Mouse (Mus musculus) thymus, postnatal 25 days (tissue): ENCODE measurements around the gene Kat6b.
"Not testable (repeated sequence)": the region's sequence is repeated elsewhere in the genome, so short reads cannot be mapped to it uniquely, and the experiment has no call there.

Experiments
- DNase-seq: peaks from one replicate; pipeline ENCODE4 v3.0.0; 2022

Kat6b gene

DNA sequence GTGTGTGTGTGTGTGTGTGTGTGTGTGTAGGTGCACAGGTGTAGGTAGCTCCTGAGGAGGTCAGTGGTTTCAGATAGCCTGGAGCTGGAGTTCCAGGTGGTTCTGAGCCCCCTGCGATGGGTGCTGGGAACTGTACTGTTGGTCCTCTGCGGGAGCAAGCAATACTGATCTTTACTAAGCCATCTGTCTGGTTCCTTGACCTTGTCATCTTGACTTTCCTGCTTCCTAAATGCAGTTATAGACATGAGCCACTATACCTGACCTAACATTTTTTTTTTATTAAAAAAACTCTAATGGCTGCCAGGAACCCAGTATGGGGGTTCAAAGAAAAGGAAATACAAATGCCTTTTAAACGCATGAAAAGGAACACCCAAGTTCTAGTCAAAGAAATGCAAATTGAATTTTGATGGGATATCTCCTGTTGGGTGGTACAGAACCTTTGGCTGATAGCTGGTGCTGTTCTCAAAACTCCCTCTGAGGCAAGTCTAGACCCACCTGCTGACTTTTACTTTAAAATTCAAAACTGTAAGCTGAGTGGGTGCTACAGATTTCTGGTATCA, 4.8 kb downstream of the Kat6b start:
- DNase-seq, result no peak

- DNase-seq, result not testable (repeated sequence)
Observed at GRCm38 (mm10) chr14:21487135-21487534, 5.9 kb downstream of the Kat6b start.

DNA sequence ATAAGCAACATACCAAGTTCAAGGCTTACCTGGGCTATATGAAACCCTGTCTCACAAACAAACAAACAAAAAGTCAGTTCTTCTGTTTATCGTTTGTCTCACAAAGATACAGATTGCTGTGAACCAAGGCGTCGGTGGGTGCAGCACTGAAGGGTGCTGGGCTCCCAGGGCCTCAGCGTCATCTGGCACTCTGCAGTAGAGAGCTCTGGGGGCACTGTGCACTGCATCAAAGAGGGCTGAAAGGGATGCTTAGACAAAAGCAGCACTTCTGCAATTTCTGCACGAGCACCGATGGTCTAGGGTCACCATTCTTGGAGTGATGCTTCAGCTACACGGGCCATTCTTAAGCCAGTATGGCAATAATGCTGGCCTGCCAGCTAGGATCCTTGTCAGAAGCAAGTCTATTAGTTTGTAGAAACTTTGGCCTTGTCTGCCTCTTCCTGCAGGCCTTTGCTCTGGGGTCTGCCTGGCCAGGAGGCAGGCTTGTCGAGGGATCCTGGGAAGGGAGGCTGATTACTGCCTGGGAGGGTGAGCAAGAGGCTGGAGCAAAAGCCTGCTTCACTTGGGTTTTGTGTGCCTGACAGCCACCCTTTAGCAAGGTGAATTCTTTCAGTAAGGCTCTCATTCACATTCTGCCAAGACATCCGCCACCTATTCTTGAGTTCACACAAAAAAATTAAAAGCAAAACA, 7.3 kb downstream of the Kat6b start:
- DNase-seq, result not testable (repeated sequence)

DNA sequence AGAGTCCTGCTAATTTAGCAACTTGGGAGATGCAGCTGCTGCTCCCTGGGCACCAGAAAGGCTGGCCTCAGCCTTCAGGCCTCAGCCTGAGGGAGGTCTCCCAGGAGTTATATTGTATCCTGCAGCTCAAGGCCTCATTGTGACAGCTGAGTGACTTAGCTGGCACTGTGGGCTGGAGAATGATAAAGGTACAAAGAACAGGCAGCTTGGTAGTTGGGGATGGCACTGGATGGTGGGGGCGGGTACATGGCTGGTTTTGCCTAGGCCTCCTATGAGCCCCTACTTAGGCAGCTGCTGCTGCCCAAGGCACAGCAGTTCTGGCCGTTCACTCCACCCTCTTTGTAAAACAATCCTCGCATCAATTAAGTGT, 7.9 kb downstream of the Kat6b start:
- DNase-seq, result no peak

- DNase-seq, result no peak
Observed at GRCm38 (mm10) chr14:21490141-21490540, 8.9 kb downstream of the Kat6b start.

DNA sequence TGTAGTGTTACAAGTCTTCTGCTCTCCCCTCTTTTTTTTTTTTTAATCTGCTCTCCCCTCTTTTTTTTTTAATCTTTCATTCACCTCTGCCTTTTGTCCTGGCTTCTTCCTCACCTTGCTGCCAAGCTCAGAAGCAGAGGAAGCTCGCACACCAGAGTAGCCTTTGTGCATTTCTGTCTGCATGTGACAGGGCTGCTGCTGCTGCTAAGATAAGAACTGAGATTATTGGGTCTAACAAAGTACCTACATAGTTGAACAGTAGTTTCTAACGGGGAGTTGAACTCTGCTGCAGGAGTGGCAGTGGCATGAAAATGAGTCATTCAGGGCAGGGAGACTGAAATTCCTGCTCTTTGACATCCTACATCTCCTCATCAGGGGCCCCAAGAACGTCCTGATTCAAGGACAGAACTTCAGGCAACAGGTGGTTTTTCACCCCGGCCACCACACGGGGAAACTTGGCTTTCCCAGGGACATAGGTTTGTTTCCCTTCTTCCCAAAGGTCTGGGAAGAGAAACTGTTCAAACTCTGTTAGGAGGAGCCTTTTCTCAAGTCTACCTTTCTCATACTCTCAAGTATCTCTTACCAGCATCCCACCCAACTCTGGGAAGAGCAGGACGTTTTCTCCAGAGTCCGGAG, 17.2 kb downstream of the Kat6b start:
- DNase-seq, result no peak

DNA sequence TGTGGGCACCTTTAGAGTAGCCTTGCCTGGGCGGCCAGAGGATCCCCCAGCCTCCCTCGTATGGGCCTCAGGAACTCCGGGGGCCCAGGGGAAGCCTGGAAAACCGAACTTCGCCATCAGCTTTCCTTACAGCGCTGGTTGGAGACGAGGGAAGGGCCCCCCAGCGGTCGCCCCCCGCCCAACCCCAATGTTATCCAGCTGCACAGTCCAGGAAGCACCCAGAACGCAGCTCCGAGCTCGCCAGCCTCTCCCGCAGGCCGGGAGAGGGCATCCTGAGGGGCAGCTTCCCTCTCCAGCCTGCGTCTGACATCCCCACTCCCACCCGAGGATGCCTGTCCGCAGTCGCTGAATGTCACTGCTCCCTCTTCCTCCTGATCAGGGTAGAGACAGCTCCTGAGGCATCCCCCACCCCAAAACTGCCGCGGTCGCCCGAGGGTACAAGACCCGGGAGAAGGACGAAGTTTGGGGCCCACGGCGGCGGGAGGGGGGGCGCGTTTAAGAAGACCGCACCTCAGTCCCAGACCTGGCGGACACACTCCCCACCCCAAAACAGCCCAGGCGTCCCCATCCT, 17.9 kb downstream of the Kat6b start:
- DNase-seq, result no peak

DNA sequence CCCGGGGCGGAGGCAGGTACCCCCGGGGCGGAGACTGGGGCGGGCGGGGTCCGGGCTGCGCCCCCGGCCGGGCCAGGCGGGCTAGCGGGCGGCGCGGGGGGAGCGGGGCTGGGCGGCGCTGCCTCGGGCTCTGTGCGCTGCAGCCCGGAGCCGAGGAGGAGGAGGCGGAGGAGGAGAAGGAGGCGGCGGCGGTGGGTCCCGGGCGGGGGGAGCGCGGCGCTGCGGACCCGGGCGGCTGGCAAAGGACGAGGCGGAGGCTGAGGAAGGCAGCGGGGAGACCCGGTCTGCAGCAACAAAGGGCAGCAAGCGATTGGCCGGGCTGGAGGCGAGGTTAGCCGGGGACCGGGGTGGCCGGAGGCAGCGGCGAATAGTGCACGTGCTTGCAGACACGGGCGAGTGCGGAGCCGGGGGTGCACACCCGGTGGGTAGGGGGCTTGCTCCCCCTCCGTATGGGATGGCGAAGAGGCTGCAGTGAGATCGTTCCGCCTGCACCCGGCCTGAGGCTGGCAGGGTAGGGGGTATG, 18.5 kb downstream of the Kat6b start:
- DNase-seq, result no peak

- DNase-seq, result peak; percentile 99
Observed at GRCm38 (mm10) chr14:21500154-21501047, 19.2 kb downstream of the Kat6b start.

DNA sequence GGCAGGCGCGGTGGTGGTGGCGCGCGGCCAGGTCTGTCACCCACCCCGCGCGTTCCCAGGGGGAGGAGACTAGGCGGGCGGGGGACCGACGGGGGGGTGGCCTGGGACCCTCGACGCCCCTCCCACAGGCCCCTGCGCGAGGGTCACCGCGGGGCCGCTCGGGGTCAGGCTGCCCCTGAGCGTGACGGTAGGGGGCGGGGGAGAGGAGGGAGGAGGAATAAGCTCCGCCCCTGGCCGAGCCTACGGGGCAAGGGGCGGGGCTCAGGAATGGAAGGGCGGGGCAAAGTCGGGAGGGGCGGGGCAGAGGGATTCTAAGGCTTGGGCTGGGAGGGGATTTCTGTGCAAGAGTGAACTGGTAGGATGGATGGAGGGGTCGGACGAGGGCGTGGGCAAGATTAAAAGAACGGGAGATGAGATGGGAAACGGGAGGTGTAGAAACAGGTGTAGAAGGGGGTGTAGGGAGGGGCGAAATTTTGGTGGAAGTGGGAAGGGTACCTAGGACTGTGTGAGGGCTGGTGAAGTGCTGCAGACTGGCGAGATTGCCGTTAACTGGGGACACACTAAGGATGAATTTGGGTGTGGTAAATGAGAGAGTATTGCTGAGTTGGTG, 19.9 kb downstream of the Kat6b start:
- peak; percentile 89 for DNase-seq

DNA sequence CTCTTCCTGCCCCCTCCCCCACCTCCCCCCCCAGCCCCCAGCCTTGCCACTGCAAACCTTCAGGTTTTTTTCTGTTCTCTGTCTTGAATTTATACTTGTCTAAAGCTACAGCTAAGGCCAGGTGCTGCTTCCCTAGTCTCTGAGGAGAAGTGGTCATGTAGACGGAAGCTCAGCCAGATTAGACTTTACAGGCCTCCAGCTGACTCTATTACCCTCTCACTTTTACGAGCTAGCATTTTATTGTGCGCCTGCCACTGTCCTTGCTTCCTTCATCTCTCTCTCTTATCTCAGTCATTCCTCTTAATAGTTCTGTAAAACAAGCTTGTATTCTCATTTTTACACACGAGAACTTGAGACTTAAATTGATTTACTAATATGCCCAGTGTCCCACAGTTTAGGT, 23.8 kb downstream of the Kat6b start:
- no peak for DNase-seq

- no peak for DNase-seq
Observed at GRCm38 (mm10) chr14:21507046-21507445, 25.8 kb downstream of the Kat6b start.

DNA sequence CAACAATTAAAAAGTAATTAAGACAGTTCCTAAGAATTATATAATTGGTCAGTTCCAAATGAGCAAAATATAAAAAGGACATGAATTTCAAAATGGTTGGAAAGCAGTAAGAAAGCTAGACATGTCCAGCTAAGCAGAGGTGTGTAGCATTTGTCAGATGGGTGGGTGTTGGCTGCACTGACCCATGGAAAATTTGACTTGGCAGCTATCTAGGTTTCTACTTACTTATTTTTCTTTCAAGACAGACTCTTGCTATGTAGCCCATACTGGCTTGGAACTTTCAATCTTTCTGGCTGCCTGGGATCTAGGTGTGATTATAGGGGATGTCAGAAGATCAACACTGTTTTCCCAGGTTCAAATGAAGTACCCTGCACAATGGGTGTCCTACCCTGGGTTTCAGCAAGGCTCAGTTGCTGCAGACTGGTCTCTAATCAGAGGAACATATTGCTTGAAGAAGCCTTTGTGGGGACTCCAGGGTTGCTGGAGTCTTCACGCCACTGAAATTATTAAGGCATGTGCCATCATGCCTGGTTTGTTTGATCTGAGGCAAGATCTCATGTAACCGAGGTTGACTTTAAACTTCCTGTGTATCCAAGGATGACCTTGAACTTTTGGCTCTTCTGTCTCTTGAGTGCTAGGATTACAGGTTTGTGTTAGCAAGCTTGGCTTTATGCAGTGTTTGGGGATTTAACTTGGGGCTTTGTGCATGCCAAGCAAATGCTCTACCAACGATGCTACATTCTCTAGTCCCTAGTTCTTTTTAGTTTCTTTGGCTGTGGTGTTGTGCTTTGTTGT, 28.1 kb downstream of the Kat6b start:
- no peak for DNase-seq

DNA sequence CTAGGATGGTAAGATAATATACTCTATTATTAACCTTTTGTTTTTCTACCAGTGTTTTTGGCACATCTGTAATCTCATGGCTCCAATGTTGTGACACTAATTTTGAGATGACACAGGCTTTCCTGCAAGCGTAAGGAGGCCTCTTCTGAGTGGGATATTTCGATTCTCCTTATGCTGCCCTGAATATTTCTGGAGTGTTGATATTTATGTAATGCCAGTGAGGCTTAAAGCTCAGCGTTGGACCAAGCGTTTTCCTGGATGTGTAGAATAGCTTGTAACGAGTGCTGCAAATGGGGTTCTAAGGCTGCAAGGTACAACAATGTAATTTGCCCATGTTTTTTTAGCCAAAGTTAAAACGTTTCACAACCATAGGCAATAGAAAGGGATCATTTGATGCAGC, 30.2 kb downstream of the Kat6b start:
- DNase-seq, result no peak

- no peak for DNase-seq
Observed at GRCm38 (mm10) chr14:21515505-21515904, 34.3 kb downstream of the Kat6b start.

DNA sequence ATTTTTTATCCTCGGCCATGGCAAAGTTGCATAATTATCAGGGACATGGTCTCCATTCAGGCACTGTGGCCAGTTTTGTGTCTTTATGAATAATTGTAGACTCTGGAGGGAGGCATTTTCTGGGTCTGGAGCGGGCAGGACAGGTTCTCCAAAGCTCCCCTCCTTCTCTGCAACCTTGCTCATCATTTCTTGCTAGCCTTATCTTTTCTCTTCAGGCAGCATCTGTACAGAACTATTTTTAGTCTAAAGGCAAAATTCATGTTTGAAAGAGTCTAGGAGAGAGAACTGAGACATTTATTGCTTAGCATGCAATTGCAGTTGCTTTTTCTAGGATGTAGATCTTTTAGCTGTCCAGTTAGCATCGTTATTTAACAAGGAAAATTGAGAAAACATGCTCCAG, 38.1 kb downstream of the Kat6b start:
- DNase-seq, result no peak

DNA sequence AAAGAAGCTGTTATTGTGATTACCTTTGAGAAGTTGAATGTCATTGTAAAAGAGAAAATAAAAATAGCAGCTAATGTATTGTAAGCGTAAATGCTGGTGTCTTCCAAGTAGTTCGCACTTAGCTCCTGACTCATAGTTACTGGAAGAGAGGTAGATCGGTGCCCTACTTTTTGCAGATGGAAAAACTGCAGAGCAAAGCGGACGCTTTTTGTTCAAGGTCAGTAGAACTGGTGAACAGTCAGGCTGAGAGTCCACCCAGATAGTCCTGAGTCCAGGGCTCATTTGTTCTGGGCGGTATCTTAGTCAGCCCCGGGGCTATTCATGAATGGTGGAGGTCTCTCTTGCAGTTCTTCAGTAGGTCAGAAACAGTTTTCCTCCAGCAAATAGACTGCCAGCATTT, 39.3 kb downstream of the Kat6b start:
- DNase-seq, result no peak

GRCm38 (mm10) chr14:21521496-21521895, 40.3 kb downstream of the Kat6b start:
- not testable (repeated sequence) for DNase-seq

- no peak for DNase-seq
Observed at GRCm38 (mm10) chr14:21522312-21522978, 41.2 kb downstream of the Kat6b start.

GRCm38 (mm10) chr14:21523234-21523633, 42.0 kb downstream of the Kat6b start:
- DNase-seq, result peak; percentile 54

GRCm38 (mm10) chr14:21523851-21524441, 42.7 kb downstream of the Kat6b start:
- DNase-seq, result no peak
